Mouse (Mus musculus) E14TG2a.4 (cell line): ENCODE results near the gene Col11a2.

Experiments
- CTCF ChIP-seq: conservative IDR thresholded peaks from 2 replicates; pipeline ENCODE4 v1.5.1; 2014; ENCODE audit warnings: low read length
- POU5F1 ChIP-seq: IDR thresholded peaks from 2 replicates; pipeline ENCODE4 v1.6.1; 2014; ENCODE audit warnings: low read length, borderline replicate concordance

DNA sequence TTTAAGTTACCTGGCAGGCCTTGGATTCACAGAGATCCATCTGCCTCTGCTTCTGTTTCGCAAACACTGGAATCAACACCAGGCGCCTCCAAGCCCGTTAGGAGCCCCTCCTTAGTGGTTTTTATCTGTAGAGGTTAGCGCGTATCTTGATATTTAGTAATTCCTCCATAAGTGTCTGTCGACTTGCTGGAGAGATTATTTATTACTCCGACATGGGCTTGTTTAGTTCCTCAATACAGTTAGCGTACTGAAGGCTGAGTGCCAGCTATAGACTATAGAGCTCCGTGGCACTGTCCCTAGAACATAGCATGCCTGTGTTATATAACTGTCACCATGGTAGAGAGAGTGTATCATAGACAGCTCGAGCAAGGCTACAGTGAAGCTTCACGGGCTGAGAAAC lies 48.9 kb downstream of the Col11a2 start:
- TF ChIP-seq CTCF (no peak), POU5F1 (no peak)
